Mouse (Mus musculus) gastrocnemius, adult 8-10 months (tissue): ENCODE measurements around the gene Itgb1bp1. TPM values are rescaled to one million over a fixed set of nuclear protein-coding genes. Genes with fewer than 3 reads are reported as not detected.

ENCODE experiments used
- DNase-seq, 2 experiments: peaks; one replicate each; pipeline ENCODE4 v3.0.0; 2022; ENCODE audit warnings: low spot score in 2 of 2
- total RNA-seq, 4 experiments: library from RNA; stranded (reverse); gene quantifications; 2 replicates each; pipeline ENCODE4 v1.2.4; 2022

The Itgb1bp1 gene
- total RNA-seq, 4 experiments from 2014 or later, result 40.3 to 53.1 (median 47.7) TPM

DNA sequence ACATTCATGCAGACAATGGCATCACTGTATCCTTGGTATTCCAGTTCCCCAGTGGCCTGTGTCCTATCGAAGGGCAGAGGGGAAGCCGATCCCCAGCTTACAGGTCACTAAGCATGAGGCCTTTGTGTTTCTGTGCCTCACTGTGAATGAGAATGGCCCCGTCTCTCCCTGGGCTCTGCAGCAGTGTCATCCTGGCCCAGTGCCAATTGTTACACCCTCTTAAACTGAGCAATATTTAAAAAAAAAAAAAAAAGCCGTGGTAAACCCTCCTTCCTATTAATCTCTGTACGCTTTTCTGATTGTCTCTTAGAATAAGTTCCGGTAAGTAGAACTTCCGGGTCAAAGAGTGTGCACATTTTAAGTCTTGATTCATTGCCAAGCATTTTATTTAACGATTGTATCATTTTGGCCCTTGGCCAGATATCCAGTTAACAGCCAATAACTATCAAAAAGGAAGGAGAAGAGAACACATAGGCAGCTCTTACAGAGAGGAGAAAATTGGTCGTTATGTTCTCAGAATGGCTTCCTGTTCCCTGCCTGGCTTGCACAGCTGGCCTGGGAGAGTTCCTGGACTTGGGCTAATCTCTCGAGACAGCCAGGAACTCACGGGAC, 81.3 kb downstream of the Itgb1bp1 start:
- DNase-seq, result peak in 1 of 2 experiments; percentile 25

DNA sequence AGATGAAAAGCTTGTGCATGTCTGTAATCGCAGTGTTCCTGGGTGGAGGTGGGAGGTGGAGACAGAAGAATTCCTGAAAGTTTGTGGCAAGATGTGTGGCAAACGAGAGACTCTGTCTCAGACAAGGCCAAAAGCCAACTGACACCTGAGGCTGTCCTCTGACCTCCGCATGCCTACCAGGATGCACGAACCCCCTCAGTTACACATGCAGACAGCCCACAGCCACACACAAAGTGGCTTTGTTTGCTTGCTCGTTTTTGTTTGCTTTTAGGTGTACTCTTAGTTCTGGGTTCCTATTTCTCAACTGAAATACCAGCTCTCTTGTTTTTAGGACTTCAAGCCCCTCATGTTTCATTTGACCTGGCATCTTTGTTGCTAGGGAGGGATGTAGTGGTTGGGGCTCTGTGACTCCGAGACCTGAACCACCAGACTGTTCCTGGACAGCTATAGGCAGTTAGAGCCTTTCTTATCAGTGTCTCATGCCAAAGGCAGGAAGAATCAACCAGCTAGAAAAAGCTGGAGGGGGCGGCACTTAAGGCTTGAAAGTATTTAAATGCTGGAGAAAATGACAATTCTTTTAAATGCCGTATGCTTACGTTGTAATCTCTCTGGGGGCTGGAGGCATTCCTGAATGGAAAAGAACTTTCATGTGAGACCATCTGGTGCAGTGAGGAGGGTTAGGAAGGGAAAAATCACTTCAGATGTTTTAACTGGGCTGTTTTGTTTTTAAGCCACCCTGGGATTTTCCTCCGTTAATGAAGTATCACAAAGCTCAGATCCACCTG, 84.4 kb downstream of the Itgb1bp1 start:
- DNase-seq, result no peak

DNA sequence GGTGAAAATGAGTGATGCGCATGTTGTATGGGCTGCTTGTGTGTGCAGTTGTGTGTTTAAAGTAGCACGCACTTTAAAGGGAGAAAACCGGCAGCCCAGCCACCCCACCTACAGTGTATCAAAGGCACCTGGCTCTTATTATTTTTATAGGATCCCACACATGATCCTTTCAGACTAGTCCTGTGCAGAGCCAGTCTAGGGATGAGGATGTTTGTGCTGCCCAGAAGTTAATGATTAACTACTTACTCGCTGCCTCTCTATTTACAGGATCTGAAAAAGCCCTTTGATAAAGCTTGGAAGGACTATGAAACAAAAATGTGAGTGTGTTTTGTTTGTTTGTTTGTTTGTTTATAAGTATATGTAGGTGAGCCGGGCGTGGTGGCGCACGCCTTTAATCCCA, 85.5 kb downstream of the Itgb1bp1 start:
- no peak for DNase-seq

DNA sequence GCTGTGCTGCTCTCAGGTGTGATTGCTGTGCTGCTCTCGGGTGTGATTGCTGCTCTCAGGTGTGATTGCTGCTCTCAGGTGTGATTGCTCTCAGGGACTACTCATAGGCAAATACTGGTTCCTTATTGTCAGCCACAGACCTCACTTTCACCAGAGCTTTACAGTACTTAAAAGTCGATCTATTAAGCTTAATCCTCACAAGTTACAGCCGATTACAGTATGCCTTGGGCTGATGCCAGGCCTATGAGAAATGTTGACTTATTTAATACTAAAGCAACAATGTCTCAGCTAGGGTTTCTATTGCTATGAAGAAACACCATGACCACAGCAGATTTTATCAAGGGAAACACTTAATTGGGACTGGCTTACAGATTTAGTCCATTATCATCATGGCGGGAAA, 89.7 kb downstream of the Itgb1bp1 start:
- DNase-seq, result no peak

DNA sequence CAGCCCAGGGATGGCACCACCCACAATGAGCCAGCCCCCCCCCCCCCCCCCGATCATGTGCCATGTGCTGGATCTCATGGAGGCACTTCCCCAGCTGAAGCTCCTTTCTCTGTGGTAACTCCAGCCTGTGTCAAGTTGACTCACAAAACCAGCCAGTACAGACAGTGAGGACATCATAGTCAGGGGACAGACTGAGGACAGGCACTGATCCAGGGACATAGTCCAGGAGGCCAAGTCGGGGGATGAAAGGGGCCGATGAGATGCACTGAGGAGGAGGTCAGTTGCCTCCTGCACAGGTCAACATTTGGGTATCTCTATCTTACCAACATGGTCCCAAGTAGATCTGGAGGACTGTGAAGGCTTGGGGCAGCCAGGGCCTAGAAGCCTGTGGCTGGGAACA, 90.6 kb downstream of the Itgb1bp1 start:
- no peak for DNase-seq

DNA sequence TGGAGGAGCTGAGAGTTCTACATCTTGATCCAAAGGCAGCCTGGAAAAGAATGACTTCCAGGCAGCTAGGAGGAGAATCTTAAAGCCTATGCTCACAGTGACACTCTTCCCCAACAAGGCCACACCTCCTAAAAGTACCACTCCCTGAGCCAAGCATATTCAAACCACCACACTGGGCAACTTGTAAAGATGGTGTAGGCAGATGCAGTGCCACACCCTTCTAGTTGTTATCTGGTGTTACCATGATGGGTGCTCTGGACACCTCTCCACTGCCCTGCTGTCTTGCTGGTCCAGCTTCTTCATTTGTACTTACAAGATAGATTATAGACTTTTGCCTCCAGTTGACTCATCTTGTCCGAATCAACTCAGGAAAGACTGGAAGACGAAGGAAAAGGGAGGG, 94.5 kb downstream of the Itgb1bp1 start:
- DNase-seq, result no peak

Other genes starting within 250 kb of the Itgb1bp1 start
- 10 to 100 TPM; 16.9 to 18.3 (median 17.5) TPM for gene Cpsf3, start 893 bp downstream of the Itgb1bp1 start, total RNA-seq
- 1 to 10 TPM; 2.7 to 5.0 (median 3.7) TPM for gene Iah1, start 30.1 kb upstream of the Itgb1bp1 start, total RNA-seq
- 10 to 100 TPM; 12.7 to 21.5 (median 17.9) TPM for gene Adam17, start 87.3 kb upstream of the Itgb1bp1 start, total RNA-seq
- 10 to 100 TPM; 12.4 to 19.9 (median 19.0) TPM for gene Ywhaq, start 131.4 kb upstream of the Itgb1bp1 start, total RNA-seq